10 mouse cellular contexts compared by ENCODE assay signal in the genomic region with DNA sequence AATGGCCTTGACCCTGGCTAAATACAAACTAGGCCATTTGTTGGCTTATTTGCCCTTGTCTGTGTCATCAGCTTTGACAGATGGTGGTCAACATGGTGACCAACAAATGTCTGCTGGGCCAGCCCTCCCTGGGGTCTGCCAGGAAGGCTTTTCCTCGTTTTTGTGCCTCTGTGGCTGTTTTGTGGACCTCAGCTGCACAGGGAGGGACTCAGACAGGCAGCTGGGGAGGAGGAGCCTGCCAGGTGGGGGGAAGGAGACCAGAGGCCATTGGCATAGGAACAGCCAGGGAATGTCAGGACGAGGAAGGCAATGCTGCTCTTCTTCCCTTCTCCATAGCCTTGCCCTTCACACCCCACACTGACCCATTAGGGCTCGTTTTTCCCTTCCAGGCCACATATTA.
"Had no signal": no experiment of that assay in that cellular context is flagged by ENCODE, and none has a peak within 500 bp of the region (broad histone marks: within the 10 kb centered on the region; RNA-seq: fewer than 3 reads in every experiment).

No protein-coding gene starts in this region.

- H3K27me3 ChIP-seq: neural tube, embryonic 13.5 days had no signal

- H3K9me3 ChIP-seq: limb, embryonic 13.5 days; neural tube, embryonic 13.5 days had no signal

- H3K4me2 ChIP-seq: limb, embryonic 13.5 days; neural tube, embryonic 13.5 days had no signal

- H3K9ac ChIP-seq: limb, embryonic 13.5 days; liver, embryonic 14.5 days; neural tube, embryonic 13.5 days had no signal

- H3K4me3 ChIP-seq: limb, embryonic 13.5 days; neural tube, embryonic 13.5 days had no signal

- DNase-seq: kidney, adult 8-10 months; kidney, postnatal 25 days; lung, adult 18-20 months; right cerebral cortex, postnatal 4 days; spleen, adult 18-20 months; thymus, adult 18-20 months; thymus, postnatal 14 days had no signal

- H3K27ac ChIP-seq: limb, embryonic 13.5 days; liver, embryonic 14.5 days; neural tube, embryonic 13.5 days had no signal

- H3K36me3 ChIP-seq: limb, embryonic 13.5 days; neural tube, embryonic 13.5 days had no signal
